Mouse (Mus musculus) liver, embryonic 11.5 days (tissue): ENCODE results near the gene Polr2a. TPM values are rescaled to one million over a fixed set of nuclear protein-coding genes. Genes with fewer than 3 reads are reported as not detected.

Experiments used
- ATAC-seq: fragments of 200-750 bp; cut with Nextera tagmentation; replicated peaks from 2 replicates; pipeline ENCODE4 v1.8.0; 2017; ENCODE audit warnings: moderate number of reproducible peaks, mild to moderate bottlenecking, moderate TSS enrichment, moderate library complexity; ENCODE audit not compliant: low FRiP score
- DNase-seq: peaks from one replicate; pipeline ENCODE4 v3.0.0-alpha.2; 2017; ENCODE audit warnings: low spot score
- H3K27ac ChIP-seq: fragments of 300-500 bp; sonication (generic); 2 replicates; pipeline ENCODE4 v1.5.1; 2014; ENCODE audit warnings: mild to moderate bottlenecking, low read depth, low read length, control low read depth
- H3K27me3 ChIP-seq: fragments of 300-500 bp; sonication (generic); replicated peaks from 2 replicates; pipeline ENCODE4 v1.6.1; 2014; ENCODE audit warnings: low read length, mixed read lengths; ENCODE audit not compliant: control insufficient read depth, insufficient read depth
- H3K36me3 ChIP-seq: fragments of 300-500 bp; sonication (generic); 2 replicates; pipeline ENCODE4 v1.6.1; 2014; ENCODE audit warnings: mild to moderate bottlenecking, low read length, moderate library complexity, mixed read lengths; ENCODE audit not compliant: control insufficient read depth, insufficient read depth
- H3K4me1 ChIP-seq: fragments of 300-500 bp; sonication (generic); replicated peaks from 2 replicates; pipeline ENCODE4 v1.6.1; 2014; ENCODE audit warnings: low read length, mixed read lengths; ENCODE audit not compliant: control insufficient read depth, insufficient read depth
- H3K4me2 ChIP-seq: fragments of 300-500 bp; sonication (generic); 2 replicates; pipeline ENCODE4 v1.6.1; 2014; ENCODE audit warnings: mild to moderate bottlenecking, control low read depth, moderate library complexity
- H3K4me3 ChIP-seq: fragments of 300-500 bp; sonication (generic); 2 replicates; pipeline ENCODE4 v1.5.1; 2014; ENCODE audit warnings: low read depth, low read length, control low read depth
- H3K9ac ChIP-seq: fragments of 300-500 bp; sonication (generic); 2 replicates; pipeline ENCODE4 v1.6.1; 2014; ENCODE audit warnings: low read depth, low read length, control low read depth
- H3K9me3 ChIP-seq: fragments of 300-500 bp; sonication (generic); 2 replicates; pipeline ENCODE4 v1.6.1; 2016; ENCODE audit warnings: low read length, inconsistent platforms, mixed read lengths; ENCODE audit not compliant: control insufficient read depth
- WGBS: fragments of 180-500 bp; shearing (Covaris S2); extraction: QIAGEN DNeasy Blood & Tissue Kit; methylation state at CpG from one replicate; pipeline ENCODE4 v1.1.7; 2014; 5-methylcytosine and 5-hydroxymethylcytosine counted together
- polyA plus RNA-seq: library from polyadenylated mRNA; unstranded; fragments of >200 nt; fragmentation: Nextera tagmentation; extraction: Ambion mirVana; gene quantifications from 2 replicates; pipeline ENCODE4 v1.2.1, GENCODE M21; 2014

The Polr2a gene
- polyA plus RNA-seq, 1 experiment from 2014 or later: 46.1 TPM

- H3K27me3 ChIP-seq: peaks cover 42% of the 10 kb centered on the region
- H3K36me3 ChIP-seq: no peaks in the 10 kb centered on the region
- H3K4me2 ChIP-seq: no peak overlapping the region
- no peak overlapping the region for H3K4me3 ChIP-seq
- WGBS: 79% methylated on average over 20 of the region's 20 CpGs
- DNase-seq: peak; percentile 29
- no peaks in the 10 kb centered on the region for H3K4me1 ChIP-seq
- no peaks in the 10 kb centered on the region for H3K9me3 ChIP-seq
- no peak overlapping the region for H3K27ac ChIP-seq
- ATAC-seq: no peak
- no peak overlapping the region for H3K9ac ChIP-seq
Measured at GRCm38 (mm10) chr11:69776488-69776887, 18.1 kb upstream of the Polr2a start.

GRCm38 (mm10) chr11:69775716-69776115 lies 17.3 kb upstream of the Polr2a start:
- ATAC-seq (no peak), DNase-seq (no peak)
- Histone ChIP-seq H3K36me3 (no peaks in the 10 kb centered on the region), H3K9me3 (no peaks in the 10 kb centered on the region), H3K27ac (no peak overlapping the region), H3K4me1 (no peaks in the 10 kb centered on the region), H3K9ac (no peak overlapping the region), H3K4me2 (no peak overlapping the region), H3K27me3 (peaks cover 40% of the 10 kb centered on the region), H3K4me3 (no peak overlapping the region)
- WGBS: 64% methylated on average over 10 of the region's 10 CpGs

- H3K27me3 ChIP-seq: peaks cover 32% of the 10 kb centered on the region
- H3K4me2 ChIP-seq: no peak overlapping the region
- DNase-seq: no peak
- H3K27ac ChIP-seq: no peak overlapping the region
- WGBS: 43% methylated on average over 5 of the region's 5 CpGs
- no peaks in the 10 kb centered on the region for H3K36me3 ChIP-seq
- no peaks in the 10 kb centered on the region for H3K4me1 ChIP-seq
- no peak for ATAC-seq
- no peaks in the 10 kb centered on the region for H3K9me3 ChIP-seq
- no peak overlapping the region for H3K9ac ChIP-seq
- no peak overlapping the region for H3K4me3 ChIP-seq
Measured at GRCm38 (mm10) chr11:69774961-69775360, 16.5 kb upstream of the Polr2a start.

- Histone ChIP-seq H3K27me3 (no peaks in the 10 kb centered on the region), H3K4me3 (peak overlapping the region; percentile 87; the same call in 1 of the 2 replicates), H3K9ac (no peak overlapping the region; the same call in 1 of the 2 replicates), H3K4me2 (peak overlapping the region; percentile 96), H3K36me3 (no peaks in the 10 kb centered on the region), H3K4me1 (peaks cover 14% of the 10 kb centered on the region), H3K27ac (no peak overlapping the region), H3K9me3 (no peaks in the 10 kb centered on the region)
- no peak for DNase-seq
- 64% methylated on average over 4 of the region's 4 CpGs for WGBS
- no peak for ATAC-seq
Measured at GRCm38 (mm10) chr11:69767625-69767909, 9.1 kb upstream of the Polr2a start.

- peaks cover 14% of the 10 kb centered on the region for H3K4me1 ChIP-seq
- H3K4me2 ChIP-seq: peak overlapping the region; percentile 96
- no peak overlapping the region for H3K27ac ChIP-seq
- H3K9ac ChIP-seq: peak overlapping the region; percentile 7; the same call in 1 of the 2 replicates
- DNase-seq: no peak
- H3K9me3 ChIP-seq: no peaks in the 10 kb centered on the region
- ATAC-seq: no peak
- no peaks in the 10 kb centered on the region for H3K27me3 ChIP-seq
- peak overlapping the region; percentile 87 for H3K4me3 ChIP-seq
- no peaks in the 10 kb centered on the region for H3K36me3 ChIP-seq
- WGBS: 64% methylated on average over 13 of the region's 13 CpGs
Measured at GRCm38 (mm10) chr11:69766872-69767624, 8.6 kb upstream of the Polr2a start.

GRCm38 (mm10) chr11:69766126-69766609 lies 7.7 kb upstream of the Polr2a start:
- DNase-seq (peak; percentile 74), ATAC-seq (peak; percentile 78)
- Histone ChIP-seq H3K27me3 (no peaks in the 10 kb centered on the region), H3K36me3 (no peaks in the 10 kb centered on the region), H3K4me3 (peak overlapping the region; percentile 87), H3K9ac (peak overlapping the region; percentile 89), H3K4me2 (peak overlapping the region; percentile 96), H3K4me1 (peaks cover 14% of the 10 kb centered on the region), H3K9me3 (no peaks in the 10 kb centered on the region), H3K27ac (peak overlapping the region; percentile 85)
- WGBS: 1% methylated on average over 29 of the region's 37 CpGs

- Histone ChIP-seq H3K27me3 (no peaks in the 10 kb centered on the region), H3K9ac (peak within 1 kb of the TSS; percentile 89), H3K9me3 (no peaks in the 10 kb centered on the region), H3K4me3 (peak within 1 kb of the TSS; percentile 87), H3K27ac (peak within 1 kb of the TSS; percentile 85), H3K4me2 (peak within 1 kb of the TSS; percentile 96), H3K36me3 (no peaks in the 10 kb centered on the region), H3K4me1 (peaks cover 17% of the 10 kb centered on the region)
- 27% methylated on average over 35 of the region's 55 CpGs for WGBS
- DNase-seq (no peak), ATAC-seq (peak; percentile 60)
Measured at GRCm38 (mm10) chr11:69765221-69766125, 7.0 kb upstream of the Polr2a start, which contains the start of gene Zbtb4. Gene Zbtb4 (plus strand): TSS chr11:69765912.

GRCm38 (mm10) chr11:69763551-69763950 lies 5.1 kb upstream of the Polr2a start:
- Histone ChIP-seq H3K4me1 (peaks cover 26% of the 10 kb centered on the region), H3K36me3 (no peaks in the 10 kb centered on the region), H3K4me2 (no peak overlapping the region), H3K9ac (no peak overlapping the region), H3K27me3 (no peaks in the 10 kb centered on the region), H3K4me3 (no peak overlapping the region), H3K27ac (no peak overlapping the region), H3K9me3 (no peaks in the 10 kb centered on the region)
- 65% methylated on average over 7 of the region's 7 CpGs for WGBS
- DNase-seq: no peak
- no peak for ATAC-seq
